Mouse (Mus musculus): ENCODE data around the gene Hist1h3f. TPM values are rescaled to one million over a fixed set of nuclear protein-coding genes. Genes with fewer than 3 reads are reported as not detected.

The Hist1h3f gene
- total and polyA plus RNA-seq, 2 experiments from 2014 or later: 0.21 to 239 TPM

DNA sequence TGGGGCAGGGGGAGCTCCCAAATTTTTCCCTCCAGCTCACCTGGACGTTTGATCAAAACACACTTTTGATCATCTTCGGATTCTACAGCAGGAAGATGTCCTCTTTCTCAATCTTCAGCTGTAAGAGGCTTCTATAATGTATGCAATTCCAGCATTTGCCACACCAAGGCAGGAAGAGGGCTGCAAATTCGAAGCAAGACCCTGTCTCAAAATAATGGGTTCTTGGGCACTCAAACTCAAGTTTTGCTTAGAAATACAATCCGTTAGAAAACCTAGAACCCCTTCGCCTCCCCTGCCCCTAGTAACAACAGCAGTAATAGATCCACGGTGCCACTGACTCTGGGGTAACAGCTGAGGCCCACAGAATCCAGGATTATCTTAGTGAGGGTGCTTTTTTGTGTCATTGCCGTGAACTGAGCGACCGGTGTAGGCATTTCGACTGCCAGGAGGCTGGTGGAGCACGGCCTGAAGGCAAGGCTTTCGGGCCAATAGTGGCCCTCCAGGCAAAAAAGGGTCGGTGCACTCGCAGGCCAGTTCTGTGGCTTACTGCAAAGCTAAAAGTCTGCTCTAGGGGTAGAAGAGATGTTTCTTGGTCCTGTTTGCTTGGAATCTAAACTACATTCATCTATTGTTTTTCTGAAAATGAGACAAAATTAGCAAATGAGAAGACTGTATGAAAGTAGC, 38.0 kb upstream of the Hist1h3f start:
- 15% methylated on average over 14 of the region's 14 CpGs for WGBS
- Histone ChIP-seq H3K9me3 (ENCODE audit: low read length) (no peaks in the 10 kb centered on the region), H3K27me3 (ENCODE audit: insufficient read depth, low read length) (peaks cover 3% of the 10 kb centered on the region; the same call in 1 of the 2 replicates), H3K4me2 (ENCODE audit: low read depth, low read length, poor library complexity, severe bottlenecking) (peak overlapping the region; percentile 30), H3K4me3 (ENCODE audit: low read depth, low read length) (peak overlapping the region; percentile 3; the same call in 1 of the 2 replicates), H3K9ac (replicated peaks; ENCODE audit: low read length, poor library complexity, severe bottlenecking) (no peak overlapping the region), H3K36me3 (ENCODE audit: insufficient read depth, low read length) (no peaks in the 10 kb centered on the region), H3K4me1 (ENCODE audit: insufficient read depth, low read length) (no peaks in the 10 kb centered on the region; the same call in 1 of the 2 replicates), H3K27ac (ENCODE audit: low read depth, low read length) (no peak overlapping the region)
- ATAC-seq (ENCODE audit: low FRiP score) (no peak), DNase-seq (ENCODE audit: low spot score) (no peak)
- no peak for TF ChIP-seq CTCF (IDR thresholded peaks at IDR 0.05)

DNA sequence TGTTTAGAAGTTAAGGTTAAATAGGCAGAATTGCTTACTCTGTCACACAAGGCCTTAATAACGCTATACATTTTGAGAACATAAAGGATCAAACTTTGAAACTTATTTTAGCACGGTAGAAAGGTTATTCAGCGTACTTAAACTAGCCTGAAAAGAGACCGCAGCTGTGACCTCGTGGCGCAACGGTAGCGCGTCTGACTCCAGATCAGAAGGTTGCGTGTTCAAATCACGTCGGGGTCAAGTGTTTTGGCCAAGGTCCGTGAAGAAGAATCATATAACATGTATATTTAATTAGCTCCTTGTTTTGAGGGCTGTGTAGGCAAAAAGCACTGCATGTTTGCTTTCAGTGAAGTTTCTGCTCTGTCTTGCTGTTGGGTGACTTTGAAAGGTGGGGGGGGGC, 37.5 kb upstream of the Hist1h3f start:
- peak; percentile 27 for DNase-seq (ENCODE audit: low spot score)
- H3K4me3 ChIP-seq (ENCODE audit: low read depth, low read length): no peak overlapping the region
- peak overlapping the region; percentile 30; the same call in 1 of the 2 replicates for H3K4me2 ChIP-seq (ENCODE audit: low read depth, low read length, poor library complexity, severe bottlenecking)
- ATAC-seq (ENCODE audit: low FRiP score): no peak
- no peaks in the 10 kb centered on the region for H3K36me3 ChIP-seq (ENCODE audit: insufficient read depth, low read length)
- WGBS: 16% methylated on average over 13 of the region's 13 CpGs
- peaks cover 3% of the 10 kb centered on the region; the same call in 1 of the 2 replicates for H3K27me3 ChIP-seq (ENCODE audit: insufficient read depth, low read length)
- H3K9ac ChIP-seq (replicated peaks; ENCODE audit: low read length, poor library complexity, severe bottlenecking): no peak overlapping the region
- H3K9me3 ChIP-seq (ENCODE audit: low read length): no peaks in the 10 kb centered on the region
- TF ChIP-seq CTCF (IDR thresholded peaks at IDR 0.05): no peak
- no peaks in the 10 kb centered on the region; the same call in 1 of the 2 replicates for H3K4me1 ChIP-seq (ENCODE audit: insufficient read depth, low read length)
- H3K27ac ChIP-seq (ENCODE audit: low read depth, low read length): no peak overlapping the region

DNA sequence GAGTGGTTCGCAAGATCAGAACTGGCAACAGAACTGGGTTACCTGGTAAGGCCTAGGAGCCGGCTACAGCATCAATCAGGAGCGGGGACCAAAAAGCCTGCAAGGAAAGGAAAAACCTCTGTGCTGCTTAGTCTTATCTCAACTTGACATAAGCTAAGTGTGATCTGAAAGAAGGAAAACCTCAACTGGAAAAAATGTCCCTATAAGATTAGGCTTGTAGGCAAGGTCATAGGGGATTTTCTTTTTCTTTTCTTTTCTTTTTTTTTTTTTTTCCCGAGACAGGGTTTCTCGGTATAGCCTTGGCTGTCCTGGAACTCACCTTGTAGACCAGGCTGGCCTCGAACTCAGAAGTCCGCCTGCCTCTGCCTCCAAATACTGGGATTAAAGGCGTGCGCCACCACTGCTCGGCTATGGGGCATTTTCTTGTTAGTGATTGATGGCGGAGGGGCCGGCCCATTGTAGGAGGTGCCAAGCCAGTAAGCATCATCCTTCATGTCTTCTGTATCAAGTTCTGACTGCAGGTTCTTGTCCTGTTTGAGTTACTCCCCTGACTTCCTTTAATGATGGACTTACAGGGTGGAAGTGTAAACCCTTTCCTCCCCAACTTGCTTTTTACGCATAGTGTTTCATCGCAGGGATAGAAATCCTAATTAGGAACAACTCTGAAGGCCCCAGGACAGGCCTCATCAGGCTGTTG, 36.9 kb upstream of the Hist1h3f start:
- Histone ChIP-seq H3K9ac (replicated peaks; ENCODE audit: low read length, poor library complexity, severe bottlenecking) (no peak overlapping the region), H3K27ac (ENCODE audit: low read depth, low read length) (no peak overlapping the region), H3K4me2 (ENCODE audit: low read depth, low read length, poor library complexity, severe bottlenecking) (peak overlapping the region; percentile 12; the same call in 1 of the 2 replicates), H3K4me1 (ENCODE audit: insufficient read depth, low read length) (no peaks in the 10 kb centered on the region; the same call in 1 of the 2 replicates), H3K27me3 (ENCODE audit: insufficient read depth, low read length) (peaks cover 3% of the 10 kb centered on the region; the same call in 1 of the 2 replicates), H3K9me3 (ENCODE audit: low read length) (no peaks in the 10 kb centered on the region), H3K36me3 (ENCODE audit: insufficient read depth, low read length) (no peaks in the 10 kb centered on the region), H3K4me3 (ENCODE audit: low read depth, low read length) (no peak overlapping the region)
- no peak for ATAC-seq (ENCODE audit: low FRiP score)
- no peak for DNase-seq (ENCODE audit: low spot score)
- TF ChIP-seq CTCF (IDR thresholded peaks at IDR 0.05): no peak
- WGBS: 27% methylated on average over 14 of the region's 14 CpGs

DNA sequence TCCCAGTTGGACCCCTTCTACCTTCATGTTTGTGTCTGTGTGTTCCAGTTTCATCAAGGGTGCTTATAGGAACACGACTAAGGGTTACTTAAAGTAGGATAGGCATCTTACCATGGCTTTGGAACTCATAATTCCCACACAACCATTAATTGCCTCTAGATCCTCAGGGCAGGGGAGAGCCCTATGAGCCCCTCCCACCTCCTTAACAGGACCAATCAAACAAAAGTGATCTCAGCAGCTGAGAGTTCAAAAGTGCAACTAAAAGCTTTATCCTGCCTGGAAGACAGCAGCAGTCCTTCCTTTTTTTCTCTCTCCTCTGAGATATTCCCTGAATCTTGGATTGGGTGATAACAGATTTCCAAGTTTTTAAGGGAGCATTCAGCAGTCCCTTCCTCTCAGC, 33.7 kb upstream of the Hist1h3f start:
- H3K4me3 ChIP-seq (ENCODE audit: low read depth, low read length): no peak overlapping the region
- H3K4me1 ChIP-seq (ENCODE audit: insufficient read depth, low read length): no peaks in the 10 kb centered on the region; the same call in 1 of the 2 replicates
- H3K9me3 ChIP-seq (ENCODE audit: low read length): no peaks in the 10 kb centered on the region
- ATAC-seq (ENCODE audit: low FRiP score) (no peak), DNase-seq (ENCODE audit: low spot score) (no peak)
- WGBS: 55% methylated on average over 1 of the region's 1 CpGs
- H3K27me3 ChIP-seq (ENCODE audit: insufficient read depth, low read length): peaks cover 3% of the 10 kb centered on the region; the same call in 1 of the 2 replicates
- H3K27ac ChIP-seq (ENCODE audit: low read depth, low read length): no peak overlapping the region
- no peaks in the 10 kb centered on the region for H3K36me3 ChIP-seq (ENCODE audit: insufficient read depth, low read length)
- H3K4me2 ChIP-seq (ENCODE audit: low read depth, low read length, poor library complexity, severe bottlenecking): no peak overlapping the region
- H3K9ac ChIP-seq (replicated peaks; ENCODE audit: low read length, poor library complexity, severe bottlenecking): no peak overlapping the region
- TF ChIP-seq CTCF (IDR thresholded peaks at IDR 0.05): no peak

- no peak overlapping the region for H3K4me2 ChIP-seq (ENCODE audit: low read depth, low read length, poor library complexity, severe bottlenecking)
- WGBS: 83% methylated on average over 1 of the region's 1 CpGs
- H3K27ac ChIP-seq (ENCODE audit: low read depth, low read length): no peak overlapping the region
- H3K27me3 ChIP-seq (ENCODE audit: insufficient read depth, low read length): no peaks in the 10 kb centered on the region
- no peak for DNase-seq (ENCODE audit: low spot score)
- H3K4me3 ChIP-seq (ENCODE audit: low read depth, low read length): no peak overlapping the region
- TF ChIP-seq CTCF (IDR thresholded peaks at IDR 0.05): no peak
- peaks cover 5% of the 10 kb centered on the region; the same call in 1 of the 2 replicates for H3K4me1 ChIP-seq (ENCODE audit: insufficient read depth, low read length)
- H3K36me3 ChIP-seq (ENCODE audit: insufficient read depth, low read length): no peaks in the 10 kb centered on the region
- no peaks in the 10 kb centered on the region for H3K9me3 ChIP-seq (ENCODE audit: low read length)
- no peak overlapping the region for H3K9ac ChIP-seq (replicated peaks; ENCODE audit: low read length, poor library complexity, severe bottlenecking)
- ATAC-seq (ENCODE audit: low FRiP score): no peak
These were observed 30.3 kb upstream of the Hist1h3f start for GRCm38 (mm10) chr13:23513517-23513916.

DNA sequence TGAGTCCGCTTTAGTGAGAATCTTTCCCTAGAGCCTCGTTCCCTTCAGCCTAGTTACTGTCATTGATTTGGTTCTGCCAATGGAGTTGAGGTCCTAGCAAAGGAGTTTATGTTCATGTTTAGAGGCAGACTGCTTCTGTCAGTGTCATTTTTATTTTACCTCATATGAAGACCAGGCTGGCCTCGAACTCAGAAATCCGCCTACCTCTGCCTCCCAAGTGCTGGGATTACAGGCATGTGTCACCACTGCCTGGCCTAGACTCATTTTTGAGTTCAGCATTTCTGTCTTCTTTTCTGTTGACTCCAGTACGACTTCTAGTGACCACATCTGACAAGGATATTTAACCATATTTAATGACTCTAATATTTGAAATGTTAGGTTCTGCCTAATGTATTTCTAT, 28.6 kb upstream of the Hist1h3f start:
- Histone ChIP-seq H3K27ac (ENCODE audit: low read depth, low read length) (no peak overlapping the region), H3K27me3 (ENCODE audit: insufficient read depth, low read length) (no peaks in the 10 kb centered on the region), H3K9me3 (ENCODE audit: low read length) (no peaks in the 10 kb centered on the region), H3K9ac (replicated peaks; ENCODE audit: low read length, poor library complexity, severe bottlenecking) (no peak overlapping the region), H3K4me3 (ENCODE audit: low read depth, low read length) (no peak overlapping the region), H3K4me1 (ENCODE audit: insufficient read depth, low read length) (peaks cover 5% of the 10 kb centered on the region; the same call in 1 of the 2 replicates), H3K36me3 (ENCODE audit: insufficient read depth, low read length) (no peaks in the 10 kb centered on the region), H3K4me2 (ENCODE audit: low read depth, low read length, poor library complexity, severe bottlenecking) (no peak overlapping the region)
- TF ChIP-seq CTCF (IDR thresholded peaks at IDR 0.05): no peak
- no peak for DNase-seq (ENCODE audit: low spot score)
- ATAC-seq (ENCODE audit: low FRiP score): no peak
- WGBS: 77% methylated on average over 5 of the region's 5 CpGs
